Mouse (Mus musculus) liver (tissue): ENCODE results near the gene Abcg2.
A peak's percentile ranks its signal among the peaks of the same experiment; 100 is the strongest.
"Not testable (repeated sequence)": the region's sequence is repeated elsewhere in the genome, so short reads cannot be mapped to it uniquely, and the experiment has no call there.

Experiments
- DNase-seq: peaks from one replicate; pipeline ENCODE4 v3.0.0-alpha.2; 2020; ENCODE audit warnings: mixed read lengths

Abcg2 gene

DNA sequence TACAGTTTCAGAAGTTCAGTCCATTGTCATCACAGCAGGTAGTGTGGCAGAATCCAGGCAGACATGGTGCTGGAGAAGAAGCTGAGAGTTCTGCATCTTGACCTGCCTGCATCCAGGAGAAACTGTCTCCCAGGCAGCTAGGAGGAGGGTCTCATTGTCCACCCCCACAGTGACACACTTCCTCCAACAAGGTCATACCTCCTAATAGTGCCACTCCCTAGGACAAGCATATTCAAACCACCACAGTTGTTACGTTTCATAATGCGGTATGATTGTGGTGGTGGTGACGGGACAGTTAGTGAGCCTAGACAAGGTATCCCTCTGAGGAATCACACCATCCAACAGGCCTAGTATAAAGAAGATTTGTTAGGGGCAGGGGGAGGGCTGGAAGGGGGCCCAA is at the start of gene Abcg2:
TSS of gene Abcg2 (plus strand) at position 301 of the 400 bp plus-strand sequence.
- not testable (repeated sequence) for DNase-seq

DNA sequence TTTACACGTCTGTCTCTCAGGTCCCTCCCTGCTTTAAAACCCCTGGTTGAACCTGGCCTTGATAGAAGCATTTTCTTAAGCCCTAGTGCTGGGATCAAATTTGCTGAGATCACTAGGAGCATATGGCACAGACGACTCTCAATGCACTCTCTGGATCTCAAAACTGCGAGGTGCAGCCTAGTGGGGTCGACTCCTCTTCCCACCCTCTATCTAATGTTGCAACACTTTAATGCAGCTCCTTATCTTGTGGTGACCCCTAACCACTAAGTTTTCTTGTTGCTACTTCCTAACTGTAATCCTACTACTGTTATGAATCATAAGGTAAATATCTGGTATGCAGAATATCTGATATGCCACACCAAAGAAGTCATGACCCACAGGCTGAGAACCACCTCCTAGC is 44.1 kb upstream of the Abcg2 start:
- DNase-seq: not testable (repeated sequence)

DNA sequence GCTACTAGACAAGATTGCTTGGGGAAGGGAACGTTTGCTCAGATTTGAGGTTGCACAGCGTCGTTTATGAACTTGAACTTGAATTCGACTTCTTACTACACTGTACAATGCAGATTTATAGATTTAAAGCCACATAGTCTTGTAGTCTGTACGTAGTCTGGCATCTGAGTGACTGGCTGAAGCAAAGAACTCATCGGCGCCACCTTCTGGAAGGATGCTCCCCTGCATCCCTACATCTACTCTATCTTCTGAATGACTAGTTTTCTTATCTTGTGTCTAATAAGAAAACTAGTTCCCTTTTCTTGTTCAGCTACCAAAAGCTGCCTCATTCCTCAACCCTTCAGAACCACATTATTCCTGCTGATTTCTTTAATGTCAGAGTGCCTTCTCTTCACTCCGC is 41.5 kb upstream of the Abcg2 start:
- peak; percentile 37 for DNase-seq

DNA sequence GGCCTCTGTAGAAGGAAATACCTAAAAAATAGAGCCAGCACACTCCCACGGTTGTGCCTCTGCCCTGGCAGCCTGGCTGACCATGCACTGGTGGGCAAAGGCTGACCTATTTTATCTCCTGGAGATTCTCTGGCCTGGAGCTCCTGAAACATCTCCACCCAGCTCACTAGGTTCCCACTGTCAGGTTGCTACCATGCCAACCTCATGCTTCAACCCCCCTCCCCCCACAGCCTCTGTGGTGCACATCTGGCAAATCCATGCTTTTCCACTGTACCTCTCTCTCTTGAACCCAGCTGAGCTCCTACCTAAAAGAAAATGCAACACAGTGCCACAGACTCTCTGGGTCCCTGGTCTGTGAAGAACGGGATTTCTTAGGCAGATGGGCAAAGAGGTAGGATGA is 39.4 kb upstream of the Abcg2 start:
- DNase-seq: not testable (repeated sequence)

DNA sequence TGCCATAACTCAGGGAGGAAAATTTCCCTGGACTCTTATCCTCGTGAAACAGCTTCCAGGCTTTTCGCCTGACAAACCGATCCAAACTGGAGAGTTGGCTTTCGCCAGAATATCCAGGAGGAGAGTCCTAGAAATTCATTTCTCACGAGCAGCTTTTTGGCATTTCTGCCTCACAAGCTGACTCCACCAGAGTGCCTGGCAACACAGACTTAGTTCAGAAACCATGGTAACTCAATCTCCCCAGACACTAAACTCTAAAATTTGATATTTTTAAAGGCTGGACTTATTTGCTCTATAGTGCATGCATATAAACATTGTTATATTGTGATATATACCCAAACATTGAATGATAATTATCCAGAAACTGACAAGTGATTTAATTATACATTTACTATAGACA is 38.3 kb upstream of the Abcg2 start:
- not testable (repeated sequence) for DNase-seq

DNA sequence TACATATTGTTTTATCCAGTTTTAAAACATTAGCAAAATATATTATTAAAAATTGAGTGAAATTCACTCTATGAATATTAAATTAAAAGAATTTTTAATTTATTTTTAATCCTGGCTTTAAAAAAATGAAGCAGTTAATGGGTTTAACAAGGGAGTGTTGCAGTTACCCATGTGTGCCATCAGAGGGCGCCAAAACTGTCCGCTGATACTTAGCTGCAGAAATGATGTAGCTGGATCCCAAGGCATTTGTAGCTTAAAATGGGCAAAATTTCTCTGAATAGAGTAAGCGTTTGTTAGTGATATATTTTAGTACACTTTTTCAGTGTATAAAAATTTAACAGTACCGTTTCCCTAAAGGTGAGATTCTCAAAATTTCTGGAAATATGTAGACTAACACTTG is 37.5 kb upstream of the Abcg2 start:
- peak; percentile 60 for DNase-seq

DNA sequence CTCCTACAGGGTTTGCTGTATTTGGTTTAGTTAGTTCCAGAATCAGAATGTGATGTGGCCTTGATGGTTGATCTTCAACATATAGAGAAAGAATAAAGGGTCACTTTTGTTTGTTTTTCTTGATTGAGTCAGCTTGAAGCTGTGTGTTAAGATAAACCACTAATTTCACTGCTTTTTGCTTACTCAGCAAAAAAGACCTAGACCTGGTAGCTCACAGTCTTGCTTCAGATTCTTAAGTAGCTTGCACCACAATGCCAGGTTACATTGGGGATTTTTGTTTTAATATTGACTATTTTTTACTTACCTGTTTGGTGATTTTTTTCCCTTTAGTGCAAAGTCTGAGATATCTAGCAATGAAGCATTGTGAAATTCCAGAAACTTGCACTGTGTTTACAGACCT is 30.5 kb upstream of the Abcg2 start:
- not testable (repeated sequence) for DNase-seq

DNA sequence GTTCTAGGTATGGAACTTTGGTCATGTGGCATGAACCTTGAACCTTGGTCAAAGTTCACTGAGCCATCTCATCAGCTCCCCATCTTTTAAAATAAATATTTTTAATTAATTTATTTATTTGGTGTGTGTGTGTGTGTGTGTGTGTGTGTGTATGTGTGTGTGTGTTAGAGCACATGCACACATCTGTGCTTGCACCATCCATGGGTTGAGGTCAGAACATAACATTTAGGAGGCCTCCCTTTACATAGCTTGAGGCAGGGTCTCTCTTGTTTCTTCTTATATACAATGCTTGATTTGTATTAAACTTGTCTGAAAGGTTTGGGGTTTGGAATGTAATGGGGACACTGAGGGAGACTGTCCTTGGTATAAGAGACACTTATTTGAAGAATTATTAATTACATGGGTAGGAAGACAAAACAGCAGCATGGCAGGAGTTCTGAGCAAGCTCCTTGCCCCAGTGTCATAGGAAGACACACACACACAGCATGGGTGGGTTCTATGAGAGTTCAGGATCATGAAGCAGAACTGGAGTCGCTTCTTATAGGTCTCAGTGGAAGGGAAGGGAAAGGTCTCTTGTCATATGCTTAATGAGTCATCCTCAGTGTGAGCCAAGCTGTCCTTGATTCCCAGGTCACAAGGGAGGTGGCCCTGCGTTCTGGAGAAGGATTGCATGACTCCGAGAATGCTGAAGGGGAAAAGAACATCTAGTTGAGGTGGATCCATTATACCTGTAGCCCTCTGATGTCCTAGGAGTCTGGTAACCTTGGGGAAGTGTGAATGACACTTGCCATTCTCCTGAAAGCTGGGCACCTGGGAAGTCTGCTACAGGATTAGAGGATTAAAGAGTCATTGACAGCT is 9.9 kb downstream of the Abcg2 start:
- DNase-seq: not testable (repeated sequence)

DNA sequence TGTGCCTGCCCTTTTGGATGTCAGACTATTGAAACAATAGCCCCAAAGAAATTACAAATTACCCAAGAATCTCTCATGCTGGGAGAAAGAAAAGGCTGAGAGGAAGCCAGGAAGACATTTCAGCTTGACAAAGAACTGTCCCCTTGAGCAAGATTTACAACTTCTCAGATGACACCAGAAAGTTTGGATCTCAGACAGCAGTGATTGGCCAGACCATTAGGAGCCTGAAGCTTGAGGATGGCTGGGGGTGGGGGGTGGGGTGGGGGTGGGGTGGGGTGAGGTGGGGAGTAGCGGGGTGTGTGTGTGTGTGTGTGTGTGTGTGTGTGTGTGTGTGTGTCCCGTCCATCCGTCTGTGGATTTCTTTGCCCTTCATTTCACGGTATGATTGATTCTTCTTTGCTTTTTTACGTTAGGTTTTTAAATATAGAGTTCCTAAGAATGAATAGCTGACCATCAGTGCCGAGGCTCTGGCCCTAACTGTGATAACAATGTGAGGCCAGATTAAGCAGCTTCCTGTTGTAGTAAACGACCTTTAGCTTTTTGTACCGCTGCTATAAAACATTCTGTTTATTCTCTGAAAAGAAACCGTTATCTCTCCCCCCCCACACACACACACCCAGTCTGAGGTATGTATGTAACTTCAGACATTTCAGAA is 11.4 kb downstream of the Abcg2 start:
- DNase-seq: not testable (repeated sequence)

DNA sequence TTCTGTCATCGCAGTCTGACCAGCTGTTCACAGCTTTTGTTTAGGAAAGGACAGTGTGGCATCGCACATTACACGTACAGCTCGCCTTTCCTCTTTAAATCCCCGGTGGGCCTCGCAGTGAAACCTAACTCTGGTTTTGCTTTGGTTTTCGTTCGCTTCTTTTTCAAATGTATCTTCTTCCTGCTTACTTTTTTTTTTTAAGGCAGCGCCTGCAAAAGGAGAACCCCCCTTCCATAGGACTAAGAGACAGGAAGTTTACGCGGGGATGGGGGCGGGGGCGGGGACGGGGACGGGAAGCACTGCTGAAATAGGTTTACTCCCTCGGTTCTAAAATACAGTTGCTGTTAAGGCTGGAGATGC is 12.0 kb downstream of the Abcg2 start:
- peak; percentile 52 for DNase-seq

DNA sequence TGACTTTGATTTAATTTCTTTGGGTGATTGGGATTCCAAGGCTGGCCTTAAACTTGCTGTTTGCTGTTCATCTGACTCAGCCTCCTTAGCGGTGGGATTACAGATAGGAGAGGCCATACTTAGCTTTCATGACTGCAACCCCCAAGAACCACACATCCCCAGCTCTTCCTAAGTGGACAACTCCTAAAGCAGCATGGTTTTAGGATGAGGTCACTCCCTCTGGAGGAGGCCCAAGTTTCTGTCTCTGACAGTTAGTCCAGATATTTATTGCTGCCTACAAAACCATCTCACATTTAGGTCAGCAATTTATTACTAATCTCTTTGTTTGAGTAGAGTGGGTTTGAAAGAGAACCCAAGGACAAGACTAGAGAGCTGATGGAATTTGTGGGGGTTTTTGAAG is 17.8 kb downstream of the Abcg2 start:
- DNase-seq: not testable (repeated sequence)

DNA sequence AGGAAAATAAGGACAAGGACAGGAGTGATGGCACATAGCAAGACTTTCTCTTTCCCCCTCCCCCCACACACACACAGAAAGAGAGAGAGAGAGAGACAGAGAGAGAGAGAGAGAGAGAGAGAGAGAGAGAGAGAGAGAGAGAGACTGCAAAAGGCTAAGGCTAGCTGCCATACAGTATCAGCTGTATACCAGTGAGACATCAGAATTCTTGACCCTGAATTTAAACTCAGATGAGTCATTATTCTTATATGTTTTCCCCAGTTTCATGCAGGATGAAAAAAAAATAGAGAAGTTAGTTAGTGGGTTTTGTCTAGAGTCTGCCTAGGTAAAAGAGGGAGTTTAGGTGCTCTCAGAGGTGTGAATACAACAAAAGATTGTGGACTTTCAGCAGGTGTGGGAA is 18.7 kb downstream of the Abcg2 start:
- DNase-seq: not testable (repeated sequence)

DNA sequence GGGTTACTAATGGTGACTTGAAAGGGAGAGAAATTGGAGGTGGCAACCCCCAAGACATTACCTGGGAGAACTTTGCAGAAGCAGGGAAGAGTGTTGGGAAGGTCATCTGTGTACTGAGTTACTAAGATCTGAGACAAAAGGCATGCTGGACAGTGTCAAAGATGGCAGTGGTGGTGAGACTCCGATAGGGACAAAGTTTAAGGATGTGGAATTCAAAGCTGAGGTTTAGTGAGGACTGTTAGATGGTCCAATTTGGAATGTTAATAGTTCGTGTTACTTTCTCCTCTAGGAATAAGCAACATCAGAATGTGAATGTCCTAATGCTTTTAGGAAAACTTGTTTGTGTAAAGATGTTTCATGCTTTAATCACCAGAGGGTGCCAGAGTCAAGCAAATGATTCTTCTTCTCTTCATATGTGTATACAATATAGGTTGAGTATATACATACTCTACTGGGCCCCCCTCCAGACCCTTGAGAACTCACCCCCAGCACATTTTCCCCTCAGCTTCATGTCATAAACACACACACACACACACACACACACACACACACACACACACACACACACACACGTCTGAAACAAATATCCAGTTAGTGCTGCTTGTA is 19.3 kb downstream of the Abcg2 start:
- DNase-seq: not testable (repeated sequence)

DNA sequence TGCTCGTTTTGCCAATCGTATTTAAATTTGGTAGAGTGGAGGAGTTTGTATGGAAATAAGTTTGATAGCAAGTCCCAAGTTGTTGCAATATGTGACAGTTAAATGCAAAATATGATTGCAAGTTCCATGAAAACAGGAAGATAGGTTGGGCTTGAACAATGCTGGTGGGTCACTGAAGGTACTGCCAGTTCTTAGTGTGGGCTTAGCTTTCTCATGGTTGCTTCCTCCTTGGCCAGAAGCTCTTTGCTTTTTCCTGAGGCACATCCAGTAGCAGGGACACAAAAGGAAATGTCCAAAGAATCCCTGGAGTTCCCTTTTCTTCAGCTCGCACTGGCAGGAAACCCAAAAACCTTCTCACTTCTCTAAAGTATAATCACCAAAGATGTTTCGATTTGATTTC is 22.3 kb downstream of the Abcg2 start:
- no peak for DNase-seq

DNA sequence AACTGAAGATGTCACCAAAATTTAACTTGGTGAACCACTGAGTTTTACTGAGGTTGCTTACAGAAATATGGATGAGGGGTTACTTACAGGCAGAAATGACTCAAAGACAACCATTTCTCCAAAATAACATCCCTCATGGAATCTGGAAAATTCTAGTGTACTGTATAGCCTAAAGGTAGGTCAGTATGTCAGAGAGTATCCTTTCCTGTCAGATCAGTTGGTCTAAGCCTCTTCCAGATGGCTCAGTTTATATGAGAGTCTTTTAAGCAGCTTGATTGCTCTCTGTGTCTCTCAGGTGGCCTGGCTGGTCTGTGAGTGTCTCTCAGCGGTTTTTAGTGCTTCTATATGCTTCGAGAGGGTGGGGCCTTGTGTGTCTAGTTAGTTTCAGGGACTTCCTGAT is 24.1 kb downstream of the Abcg2 start:
- no peak for DNase-seq

DNA sequence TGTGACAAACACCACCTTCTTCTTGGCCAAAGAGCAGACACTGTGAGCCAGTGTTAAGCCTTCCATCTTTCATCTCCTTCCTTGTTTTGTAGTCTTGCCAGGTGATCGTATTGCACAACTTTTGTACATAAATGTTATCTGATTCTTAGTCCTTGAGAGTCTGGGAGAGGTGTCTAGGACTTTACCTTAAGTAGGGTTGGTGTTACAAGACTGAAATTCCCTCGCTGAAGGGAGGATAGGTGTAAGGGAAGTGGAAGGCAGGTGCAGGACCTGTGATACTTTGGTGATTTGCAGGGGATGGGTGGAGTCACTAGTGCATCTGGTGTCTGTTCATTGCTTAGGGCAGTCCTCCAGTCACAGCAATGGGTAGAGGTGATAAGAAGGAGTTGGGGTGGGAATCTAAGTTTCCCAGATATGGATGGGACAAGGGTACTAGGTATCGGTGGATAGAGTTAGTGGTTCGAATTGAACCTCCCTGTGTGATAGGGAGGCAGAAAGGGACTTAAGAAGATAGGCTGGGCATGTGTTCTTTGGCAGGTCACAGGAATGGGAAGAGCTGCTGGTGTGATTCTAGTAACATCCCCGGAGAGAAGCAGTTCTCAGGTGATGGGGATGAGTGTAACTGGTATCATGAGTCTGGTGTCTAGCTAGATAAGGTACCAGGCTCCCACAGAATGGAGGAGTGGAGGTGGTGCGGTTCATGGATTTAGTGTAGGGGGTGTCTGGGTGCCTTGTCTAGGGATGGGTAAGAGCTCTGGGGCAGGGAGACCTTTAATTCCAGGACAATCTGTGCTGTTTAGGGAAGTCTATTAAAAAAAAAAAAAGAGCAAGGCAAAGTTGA is 25.8 kb downstream of the Abcg2 start:
- DNase-seq: peak; percentile 41

DNA sequence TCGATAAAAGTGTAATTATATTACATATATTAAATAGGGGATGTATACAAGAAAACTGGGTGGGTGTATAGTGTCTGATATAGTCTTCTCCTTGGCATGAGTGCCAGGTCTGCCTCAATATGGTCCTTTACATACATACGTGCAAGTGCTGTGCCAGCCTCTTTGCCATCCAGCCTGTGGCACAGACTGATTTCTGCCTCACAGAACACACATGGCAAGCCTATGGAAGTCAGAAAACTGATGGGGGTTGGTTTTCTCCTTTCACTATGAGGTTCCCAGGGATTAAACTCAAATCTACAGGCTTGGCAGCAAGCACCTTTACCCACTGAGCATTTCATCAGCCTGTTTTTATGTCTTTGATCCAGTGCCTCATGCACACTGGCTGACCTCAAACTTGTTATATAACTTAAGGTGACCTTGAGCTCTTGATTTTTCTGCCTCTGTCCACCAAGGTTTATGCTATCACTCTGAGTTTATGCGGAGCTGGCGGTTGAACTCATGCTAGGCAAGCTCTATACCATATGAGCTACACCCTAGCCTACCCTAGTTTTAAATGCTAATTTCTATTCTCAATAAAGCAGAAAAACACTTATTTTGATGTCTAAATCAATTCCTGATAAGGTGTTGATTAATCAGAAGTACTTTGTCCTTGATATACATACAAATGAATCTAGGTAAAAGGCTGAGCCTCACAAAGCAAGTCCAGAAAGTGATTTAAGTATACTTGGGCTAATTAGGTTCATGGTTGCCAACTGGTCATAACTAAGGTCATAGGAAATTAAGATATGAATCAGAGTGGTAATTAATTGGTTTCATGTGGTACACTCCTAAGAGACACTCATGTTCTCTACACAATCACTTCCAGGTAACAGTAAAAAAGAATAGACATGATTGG is 26.7 kb downstream of the Abcg2 start:
- DNase-seq: no peak

DNA sequence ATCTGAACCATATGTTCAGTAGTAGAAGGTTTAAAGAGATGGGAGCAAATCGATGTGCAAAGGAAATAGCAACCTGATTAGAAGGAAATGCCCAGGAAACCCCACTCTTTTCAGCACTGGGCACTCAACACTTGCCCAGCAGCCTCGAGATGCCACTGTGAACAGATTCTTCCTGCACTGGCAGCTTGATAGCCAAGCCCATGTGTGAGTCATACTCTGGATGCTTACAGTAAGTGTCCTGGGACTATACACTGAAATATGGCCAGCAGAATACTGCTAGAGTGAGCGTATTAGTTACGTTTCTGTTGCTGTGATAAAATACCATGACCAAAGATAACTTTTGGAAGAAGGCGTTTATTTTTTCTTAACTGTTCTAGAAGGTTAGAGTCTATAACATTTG is 39.8 kb downstream of the Abcg2 start:
- no peak for DNase-seq

DNA sequence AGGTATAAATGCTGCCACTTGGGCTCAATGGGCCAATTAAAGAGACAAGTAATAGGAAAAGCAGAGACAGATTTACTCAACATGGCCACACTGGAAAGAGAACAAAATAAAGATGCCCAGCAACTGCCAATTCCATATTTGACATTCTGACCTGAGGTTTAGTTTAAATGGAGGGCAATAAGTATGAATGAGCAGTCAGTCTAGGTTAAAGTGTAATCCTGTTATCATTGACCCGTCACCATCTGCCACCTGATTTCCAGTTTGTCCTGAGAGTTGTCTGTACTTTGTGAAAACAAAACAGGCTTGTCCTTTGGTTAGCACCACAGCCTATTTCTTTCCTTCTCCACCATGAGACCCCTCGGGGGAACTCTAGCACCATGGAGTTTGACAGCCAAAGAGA is 44.9 kb downstream of the Abcg2 start:
- no peak for DNase-seq

DNA sequence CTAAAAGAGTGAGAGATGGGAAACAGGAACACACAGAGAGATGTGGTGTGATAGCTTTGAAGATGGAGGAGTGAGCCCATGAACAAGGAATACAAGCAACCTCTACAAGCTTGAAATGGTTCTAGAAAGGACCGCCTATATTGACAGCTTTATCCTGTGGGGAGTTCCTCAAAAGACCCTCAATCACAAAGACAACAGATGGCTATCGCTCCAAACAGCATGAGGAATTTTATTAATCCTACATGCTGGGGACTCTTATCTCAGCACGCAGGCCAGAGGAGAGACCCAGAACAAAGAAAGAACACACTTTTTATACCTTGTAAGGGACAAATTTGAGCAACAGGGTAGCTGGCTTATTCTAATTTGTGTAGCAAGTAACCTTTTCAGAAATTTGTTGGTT is 48.1 kb downstream of the Abcg2 start:
- DNase-seq: no peak

DNA sequence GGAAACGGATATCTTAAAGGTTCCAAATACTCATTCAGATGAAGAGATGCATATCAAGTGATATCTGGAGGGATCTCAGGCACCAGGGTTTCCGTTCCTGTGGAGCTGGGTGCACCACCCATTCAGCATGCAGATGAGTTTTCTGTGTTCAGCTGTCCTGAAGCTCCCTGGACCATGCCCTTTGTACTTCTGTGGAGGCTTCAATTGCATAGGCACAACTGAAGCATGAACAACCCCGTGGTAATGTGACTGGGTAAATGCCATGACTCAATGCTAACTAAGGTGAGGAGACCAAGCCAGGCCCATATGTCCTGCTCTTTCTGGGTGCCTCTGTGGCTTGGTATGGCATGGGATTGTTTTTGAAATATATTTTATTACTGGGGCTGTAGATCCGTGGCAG is 49.4 kb downstream of the Abcg2 start:
- no peak for DNase-seq

DNA sequence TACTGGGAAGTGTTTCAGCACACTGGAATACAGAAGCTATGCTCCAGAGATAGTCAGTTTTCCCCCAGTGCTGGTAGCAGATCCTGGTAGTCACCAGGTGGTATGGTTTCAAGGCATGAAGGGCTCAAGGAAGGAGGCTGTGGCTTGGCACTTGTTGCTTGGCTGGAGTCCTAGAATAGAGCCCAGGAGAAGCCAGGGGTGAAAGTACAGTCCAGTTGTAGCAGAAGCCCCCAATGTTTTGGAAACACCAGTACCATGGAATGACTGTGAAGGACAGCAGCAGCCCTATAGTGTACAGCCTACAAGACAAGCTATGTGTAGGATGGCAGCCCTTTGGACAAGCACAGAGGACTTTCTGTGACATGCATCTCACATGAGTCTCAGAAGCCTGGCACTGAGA is 54.2 kb downstream of the Abcg2 start:
- no peak for DNase-seq
